Mouse (Mus musculus) liver, adult 2 months (tissue): ENCODE measurements around the gene Tacr3.

Experiments used
- CTCF ChIP-seq: fragments of 200-500 bp; IDR thresholded peaks from 2 replicates; pipeline ENCODE4 v1.5.1; 2011; ENCODE audit warnings: low read depth, low read length, control low read depth
- POLR2A ChIP-seq: fragments of 200-500 bp; IDR thresholded peaks from 2 replicates; pipeline ENCODE4 v1.6.1; 2011; ENCODE audit warnings: low read length, control low read depth; ENCODE audit not compliant: insufficient read depth; ENCODE audit errors: extremely low read depth

DNA sequence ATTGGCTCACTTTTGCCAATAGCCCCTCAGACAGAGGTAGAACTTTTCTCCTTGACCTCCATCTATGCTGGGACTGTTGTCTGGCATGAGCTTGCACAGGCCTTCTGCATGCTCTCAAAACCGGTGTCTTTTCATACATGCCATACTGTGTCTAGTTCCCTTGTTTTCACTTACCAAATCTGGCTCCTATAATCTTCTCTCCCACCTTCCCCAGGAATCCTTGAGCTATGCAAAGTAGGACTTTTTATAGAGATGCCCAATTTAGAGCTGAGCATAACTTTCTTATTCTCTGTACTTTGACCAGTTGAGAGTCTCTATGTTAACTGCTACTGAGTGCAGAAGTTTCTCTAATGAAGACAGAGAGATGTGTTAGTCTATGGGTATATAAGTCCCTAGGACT, 48.9 kb downstream of the Tacr3 start:
- TF ChIP-seq CTCF (no peak), POLR2A (no peak)
